Mouse (Mus musculus) 3134 (cell line): ENCODE data around the gene Sgo1.
"Not testable (repeated sequence)": the region's sequence is repeated elsewhere in the genome, so short reads cannot be mapped to it uniquely, and the experiment has no call there.

ENCODE experiments used
- DNase-seq: peaks from one replicate; pipeline ENCODE4 v3.0.0-alpha.2; 2011; ENCODE audit warnings: low spot score; ENCODE audit not compliant: insufficient read length; ENCODE audit errors: extremely low read depth

Gene Sgo1

GRCm38 (mm10) chr17:53688877-53689802 lies at the start of gene Sgo1:
Gene Sgo1, minus strand, starts transcription at chr17:53689333.
- DNase-seq, result peak; percentile 99

DNA sequence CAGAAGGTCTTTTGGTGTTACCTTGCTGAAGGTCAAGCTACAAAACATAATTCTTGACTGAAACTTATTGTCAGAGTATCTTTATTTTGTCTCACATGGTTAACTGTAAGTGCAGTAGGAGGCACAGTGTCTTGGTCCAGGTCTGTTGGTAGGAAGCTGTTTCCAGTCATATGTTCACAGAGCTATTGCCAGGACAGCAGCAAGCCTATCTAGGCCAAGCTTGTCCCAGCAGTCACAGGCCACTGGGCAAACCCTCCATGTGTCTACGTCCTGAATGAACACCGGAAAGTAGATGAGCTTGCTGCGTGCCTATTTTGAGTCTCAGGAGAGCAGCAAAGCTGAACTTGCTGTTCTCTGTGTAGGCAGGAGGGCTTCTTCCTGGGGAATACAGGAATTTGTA lies 29.8 kb upstream of the Sgo1 start:
- DNase-seq, result not testable (repeated sequence)

DNA sequence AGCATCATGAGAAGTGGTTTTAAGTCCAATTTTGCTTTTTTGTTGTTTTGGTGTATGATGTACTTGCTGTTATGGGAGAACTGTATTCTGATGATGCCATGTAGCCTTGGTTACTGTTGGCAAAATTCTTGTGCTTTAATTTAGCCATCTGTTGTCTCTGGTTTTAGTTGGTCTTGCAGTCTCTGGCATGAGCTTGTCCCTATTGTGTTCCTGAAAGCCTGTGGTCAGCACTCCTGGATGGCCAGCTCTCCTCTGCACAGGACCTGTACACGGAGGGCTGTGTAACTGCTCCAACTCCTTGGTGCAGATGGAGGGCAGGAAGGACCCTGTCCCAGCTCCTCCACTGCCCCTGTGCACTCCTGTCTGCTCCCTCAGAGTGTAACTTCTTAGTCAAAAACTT lies 29.3 kb upstream of the Sgo1 start:
- no peak for DNase-seq

DNA sequence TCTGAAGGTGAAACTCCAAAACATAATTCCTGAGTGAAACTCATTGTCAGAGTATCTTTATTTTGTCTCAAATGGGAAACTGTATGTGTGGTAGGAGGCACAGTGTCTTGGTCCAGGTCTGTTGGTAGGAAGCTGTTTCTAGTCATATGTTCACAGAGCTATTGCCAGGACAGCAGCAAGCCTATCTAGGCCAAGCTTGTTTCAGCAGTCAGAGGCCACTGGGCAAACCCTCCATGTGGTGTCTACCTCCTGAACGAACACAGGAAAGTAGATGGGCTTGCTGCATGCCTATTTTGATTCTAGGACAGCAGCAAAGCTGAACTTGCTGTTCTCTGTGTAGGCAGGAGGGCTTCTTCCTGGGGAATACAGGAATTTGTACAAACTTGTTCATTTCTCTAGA lies 26.0 kb upstream of the Sgo1 start:
- DNase-seq, result not testable (repeated sequence)

DNA sequence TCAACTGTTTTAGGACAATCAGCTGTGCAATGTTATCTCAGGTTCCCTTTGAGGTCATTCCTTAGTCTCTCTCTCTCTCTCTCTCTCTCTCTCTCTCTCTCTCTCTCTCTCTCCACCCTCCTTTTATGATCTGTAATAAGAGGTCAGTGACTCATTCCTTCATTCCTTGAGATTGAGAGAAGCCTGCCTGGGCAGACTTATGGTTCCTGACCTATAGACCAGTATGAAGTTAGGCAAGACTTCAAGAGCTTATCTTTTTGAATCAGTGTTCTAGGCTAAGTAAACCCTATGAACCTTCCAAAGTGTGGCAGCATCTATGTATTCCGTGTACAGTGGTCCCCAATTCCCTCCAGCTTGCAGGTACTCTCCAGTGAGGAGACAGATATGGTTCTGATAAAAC lies 25.3 kb upstream of the Sgo1 start:
- no peak for DNase-seq

DNA sequence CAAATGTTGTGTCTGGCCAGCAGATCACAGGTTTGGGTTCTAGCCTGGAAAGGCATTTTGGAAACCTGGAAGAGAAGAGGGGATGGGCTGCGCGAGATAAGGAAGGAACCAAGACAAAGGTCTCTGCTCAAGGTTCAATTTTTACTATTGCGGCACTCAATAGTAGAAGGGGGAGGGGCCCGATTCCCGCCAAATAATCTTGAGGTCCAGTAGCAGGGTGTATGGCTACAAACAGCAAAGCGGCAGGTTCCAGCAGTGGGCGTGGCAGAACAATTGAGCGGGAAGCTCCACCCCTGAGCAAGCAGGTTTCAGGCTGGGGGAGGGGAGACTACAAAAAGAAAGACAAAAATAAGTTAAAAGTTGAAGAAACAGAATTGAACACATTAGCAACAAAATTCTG lies 8.4 kb upstream of the Sgo1 start:
- not testable (repeated sequence) for DNase-seq

DNA sequence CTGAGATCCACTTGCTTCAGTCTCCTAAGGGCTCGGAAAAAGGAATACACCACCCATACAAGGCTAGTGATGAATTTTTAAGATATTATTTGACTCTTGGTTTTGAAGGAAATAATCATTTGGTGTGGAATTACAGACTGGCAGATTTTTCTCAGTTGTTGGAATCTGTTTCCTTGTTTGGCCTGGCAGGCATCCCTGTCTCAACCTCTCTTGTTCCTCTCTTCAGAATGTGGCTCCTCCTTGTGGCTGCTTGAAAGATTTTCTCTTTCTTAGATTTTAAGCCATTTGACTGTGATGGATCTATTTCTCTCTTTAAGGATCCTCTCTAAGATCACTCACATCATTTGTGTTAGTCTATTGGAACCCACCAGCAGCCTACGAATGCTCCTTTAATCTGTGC lies 4.9 kb upstream of the Sgo1 start:
- peak; percentile 18 for DNase-seq

DNA sequence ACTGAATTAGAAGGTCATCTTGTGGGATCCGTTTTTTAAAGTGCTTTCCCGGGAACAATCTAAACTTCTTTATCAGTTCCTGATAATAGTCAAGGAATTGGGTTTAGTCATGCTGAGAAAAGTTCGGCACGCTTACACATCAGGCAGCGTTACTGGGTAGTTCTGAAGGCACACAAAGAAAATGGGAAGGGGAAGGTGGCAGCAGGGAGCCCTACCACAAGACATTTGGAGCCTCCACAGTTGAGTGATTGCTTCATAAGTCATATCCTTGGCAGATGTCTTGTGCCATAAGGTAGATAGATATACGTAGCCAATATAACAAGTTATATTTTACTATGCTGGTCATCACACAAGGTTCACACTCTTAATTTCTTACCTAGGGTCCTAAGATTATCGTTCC lies 813 bp upstream of the Sgo1 start:
- DNase-seq, result no peak

DNA sequence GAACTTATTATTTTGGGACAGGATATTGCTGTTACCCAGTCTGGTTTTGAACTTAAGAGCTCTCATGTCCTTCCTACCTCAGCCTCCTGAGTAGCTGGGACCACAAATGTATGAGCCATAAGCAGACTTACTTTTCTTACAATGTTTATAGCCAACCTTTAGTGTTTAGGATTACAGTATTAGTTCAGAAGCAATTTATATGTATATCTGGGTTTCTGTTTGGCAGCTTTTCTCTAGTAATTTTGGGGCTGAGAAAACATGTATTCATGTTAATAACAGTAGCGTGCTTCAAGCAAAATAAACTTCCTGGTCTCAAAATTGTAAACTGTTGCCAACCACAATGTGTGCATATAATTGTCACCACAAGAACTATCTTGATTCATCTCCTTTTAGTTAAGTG lies 812 bp downstream of the Sgo1 start:
- DNase-seq, result no peak

DNA sequence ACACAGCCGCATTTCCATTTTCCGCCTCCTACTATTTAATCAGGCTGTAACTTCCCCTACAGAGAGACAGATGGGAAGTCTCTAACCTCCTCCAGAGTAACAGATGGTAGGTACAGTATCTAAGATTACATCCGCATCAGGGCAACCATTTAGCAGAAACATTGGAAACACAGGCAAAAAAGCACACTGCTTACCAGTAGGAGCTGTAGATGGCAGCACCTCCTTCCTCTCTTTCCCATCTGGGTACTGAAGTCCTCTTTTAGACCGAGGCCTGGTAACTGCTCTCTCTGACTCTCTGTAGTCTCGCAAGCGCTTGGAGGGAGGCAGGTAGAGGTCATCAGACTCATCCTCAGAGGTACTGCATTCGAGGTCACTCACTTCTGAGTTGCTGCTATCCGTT lies 10.4 kb downstream of the Sgo1 start:
- DNase-seq, result no peak

GRCm38 (mm10) chr17:53670453-53670852 lies 18.7 kb downstream of the Sgo1 start:
- DNase-seq, result no peak

- no peak for DNase-seq
Measured at GRCm38 (mm10) chr17:53664703-53665382, 24.3 kb downstream of the Sgo1 start.

- DNase-seq, result no peak
Measured at GRCm38 (mm10) chr17:53664267-53664666, 24.9 kb downstream of the Sgo1 start.

DNA sequence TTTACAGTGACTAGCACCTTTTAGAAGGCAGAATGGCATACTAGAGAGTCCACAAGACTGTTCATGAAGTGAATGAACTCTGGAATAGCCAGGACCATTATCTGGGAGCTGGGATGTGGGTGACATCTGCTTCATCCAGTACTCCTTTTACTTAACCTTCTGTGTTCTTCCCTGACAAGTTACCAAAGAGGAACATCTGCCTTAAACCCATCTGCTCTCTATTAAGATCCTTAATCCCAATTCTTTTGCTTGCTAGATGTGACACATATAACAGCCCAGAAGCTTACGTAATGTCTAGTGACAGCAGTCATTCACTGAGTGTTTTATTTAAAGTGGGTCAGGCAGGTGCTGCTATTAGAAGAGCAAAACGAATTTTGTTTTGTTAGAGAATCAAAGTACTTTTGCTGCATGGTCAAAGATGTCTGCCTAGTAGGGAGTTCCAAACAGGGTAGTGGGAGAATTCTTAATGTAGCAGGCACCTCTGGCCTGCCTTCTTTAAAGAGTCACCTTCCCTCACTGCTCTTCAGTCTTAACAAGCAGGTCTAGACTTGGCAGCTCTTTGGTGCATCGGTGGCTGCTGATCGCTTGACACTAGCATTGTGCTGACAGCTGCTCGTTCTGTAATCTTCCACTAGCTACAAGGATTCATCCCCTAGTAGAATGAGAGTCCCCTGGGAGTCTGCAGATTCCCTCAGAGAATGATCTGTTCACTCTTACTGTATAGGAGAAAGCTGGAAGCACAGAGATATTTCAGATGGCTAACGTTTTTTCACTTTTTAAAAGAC lies 27.9 kb downstream of the Sgo1 start:
- DNase-seq, result no peak

- DNase-seq, result no peak
Measured at GRCm38 (mm10) chr17:53659738-53660137, 29.4 kb downstream of the Sgo1 start.

GRCm38 (mm10) chr17:53659230-53659629 lies 29.9 kb downstream of the Sgo1 start:
- DNase-seq, result no peak

DNA sequence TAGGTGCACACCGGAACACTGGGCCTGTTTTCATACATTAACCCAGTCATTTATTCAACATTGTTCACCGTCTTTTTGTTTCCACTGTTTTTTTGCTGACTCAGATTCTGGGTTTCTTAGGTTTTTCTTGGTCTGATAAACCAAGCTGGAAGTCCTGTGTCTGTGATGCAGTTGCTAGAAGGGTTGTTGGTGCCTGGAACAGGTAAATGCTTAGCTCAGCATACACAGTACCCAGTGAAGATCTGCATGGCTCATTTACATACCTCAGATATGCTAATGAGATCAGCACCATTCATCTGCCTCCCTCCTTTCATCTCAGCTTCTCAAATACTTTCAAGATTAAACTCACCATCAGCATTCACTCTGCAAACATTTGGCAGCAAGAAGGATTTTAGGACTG lies 30.5 kb downstream of the Sgo1 start:
- DNase-seq, result no peak

DNA sequence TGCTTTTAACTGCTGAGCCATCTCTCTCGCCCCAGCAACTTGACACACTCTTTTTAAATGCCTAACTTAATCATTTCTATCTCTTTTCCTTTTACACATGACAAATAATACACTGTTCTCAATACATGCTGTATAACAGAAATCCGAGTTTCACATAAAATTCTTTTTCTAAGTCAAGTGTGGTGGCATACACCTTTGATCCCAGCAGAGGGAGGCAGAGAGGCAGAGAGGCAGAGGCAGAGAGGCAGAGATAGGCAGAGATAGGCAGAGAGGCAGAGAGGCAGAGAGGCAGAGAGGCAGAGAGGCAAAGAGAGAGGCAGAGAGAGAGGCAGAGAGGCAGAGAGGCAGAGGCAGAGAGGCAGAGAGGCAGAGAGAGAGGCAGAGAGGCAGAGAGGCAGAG lies 31.7 kb downstream of the Sgo1 start:
- not testable (repeated sequence) for DNase-seq

- DNase-seq, result no peak
Measured at GRCm38 (mm10) chr17:53656369-53656860, 32.7 kb downstream of the Sgo1 start.

DNA sequence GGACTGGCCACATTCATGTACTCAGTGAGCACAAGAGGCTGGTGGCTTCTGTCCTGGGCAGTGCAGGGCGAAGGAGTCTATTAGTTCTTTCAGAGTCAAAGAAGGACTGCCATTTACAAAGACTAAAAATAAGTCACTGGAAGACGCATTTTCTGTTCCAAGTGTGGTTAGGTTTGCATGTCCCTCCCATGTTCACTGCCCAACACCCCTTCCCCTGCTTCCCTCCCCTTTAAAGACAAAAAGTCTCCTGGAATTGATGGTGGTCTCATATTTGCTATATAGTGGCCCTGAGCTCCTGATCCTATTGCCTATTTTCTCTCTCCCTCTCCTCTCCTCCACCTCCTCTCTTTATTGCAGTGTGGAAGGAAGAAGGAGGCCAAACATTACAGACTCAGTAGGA lies 33.2 kb downstream of the Sgo1 start:
- DNase-seq, result no peak

GRCm38 (mm10) chr17:53655081-53655480 lies 34.1 kb downstream of the Sgo1 start:
- DNase-seq, result no peak
